Mouse (Mus musculus): ENCODE measurements at regions not wholly inside any gene's neighbourhood (a gene's known extent, or its start where the extent isn't known, plus 50 kb on each side); places are given as distances from the start of the nearest gene placed in this dataset.

GRCm38 (mm10) chr13:71074012-71074411 lies 232.4 kb upstream of the Adamts16 start:
- no peak overlapping the region for H3K4me2 ChIP-seq (ENCODE audit: low read depth, low read length)
- no peaks in the 10 kb centered on the region for H3K9me3 ChIP-seq (replicated peaks; ENCODE audit: control insufficient read depth, low read length)
- 71% methylated on average over 10 of the region's 10 CpGs for WGBS
- no peak overlapping the region for H3K4me3 ChIP-seq (ENCODE audit: low read depth, low read length)
- TF ChIP-seq EP300 (IDR thresholded peaks at IDR 0.05; ENCODE audit: low read depth): no peak
- TF ChIP-seq CTCF (IDR thresholded peaks at IDR 0.05; ENCODE audit: low read depth): no peak
- no peaks in the 10 kb centered on the region for H3K4me1 ChIP-seq (ENCODE audit: control insufficient read depth, insufficient read depth)
- H3K36me3 ChIP-seq (replicated peaks; ENCODE audit: control insufficient read depth, insufficient read depth, low read length): no peaks in the 10 kb centered on the region
- no peak overlapping the region for H3K27ac ChIP-seq (ENCODE audit: low read depth)
- ATAC-seq (ENCODE audit: insufficient read depth, low read depth): no peak
- no peak overlapping the region for H3K9ac ChIP-seq (replicated peaks; ENCODE audit: low read depth, low read length)
- no peak for DNase-seq (ENCODE audit: low spot score)
- no peaks in the 10 kb centered on the region for H3K27me3 ChIP-seq (ENCODE audit: control insufficient read depth, insufficient read depth, low read length)

DNA sequence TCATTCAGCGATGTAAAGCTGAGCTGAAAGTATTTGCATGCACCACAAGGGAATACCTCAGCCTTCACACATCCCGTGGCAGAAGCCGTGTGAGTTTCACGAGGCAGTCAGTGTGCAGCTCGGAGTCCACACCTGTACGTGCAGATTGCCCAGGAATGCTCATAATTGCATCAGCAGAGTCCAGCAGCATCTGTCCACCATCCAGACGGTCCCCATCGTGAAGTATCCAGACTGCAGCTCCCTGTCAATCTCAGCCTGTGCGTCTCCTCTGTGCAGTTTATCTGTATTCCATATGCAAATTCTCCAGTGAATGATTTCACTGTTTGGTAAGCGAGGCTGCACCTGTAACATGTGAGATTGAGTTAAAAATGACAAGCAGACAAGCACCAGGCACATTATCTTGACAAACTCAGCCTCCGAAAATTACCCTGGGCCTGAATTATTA lies 227.2 kb upstream of the Adamts16 start:
- no peak for ATAC-seq (ENCODE audit: insufficient read depth, low read depth)
- TF ChIP-seq CTCF (IDR thresholded peaks at IDR 0.05; ENCODE audit: low read depth): no peak
- TF ChIP-seq EP300 (IDR thresholded peaks at IDR 0.05; ENCODE audit: low read depth): no peak
- Histone ChIP-seq H3K4me3 (ENCODE audit: low read depth, low read length) (no peak overlapping the region), H3K4me1 (ENCODE audit: control insufficient read depth, insufficient read depth) (no peaks in the 10 kb centered on the region), H3K9me3 (replicated peaks; ENCODE audit: control insufficient read depth, low read length) (no peaks in the 10 kb centered on the region), H3K27ac (ENCODE audit: low read depth) (no peak overlapping the region), H3K27me3 (ENCODE audit: control insufficient read depth, insufficient read depth, low read length) (no peaks in the 10 kb centered on the region), H3K4me2 (ENCODE audit: low read depth, low read length) (no peak overlapping the region), H3K9ac (replicated peaks; ENCODE audit: low read depth, low read length) (no peak overlapping the region), H3K36me3 (replicated peaks; ENCODE audit: control insufficient read depth, insufficient read depth, low read length) (no peaks in the 10 kb centered on the region)
- DNase-seq (ENCODE audit: low spot score): no peak
- 53% methylated on average over 11 of the region's 11 CpGs for WGBS

DNA sequence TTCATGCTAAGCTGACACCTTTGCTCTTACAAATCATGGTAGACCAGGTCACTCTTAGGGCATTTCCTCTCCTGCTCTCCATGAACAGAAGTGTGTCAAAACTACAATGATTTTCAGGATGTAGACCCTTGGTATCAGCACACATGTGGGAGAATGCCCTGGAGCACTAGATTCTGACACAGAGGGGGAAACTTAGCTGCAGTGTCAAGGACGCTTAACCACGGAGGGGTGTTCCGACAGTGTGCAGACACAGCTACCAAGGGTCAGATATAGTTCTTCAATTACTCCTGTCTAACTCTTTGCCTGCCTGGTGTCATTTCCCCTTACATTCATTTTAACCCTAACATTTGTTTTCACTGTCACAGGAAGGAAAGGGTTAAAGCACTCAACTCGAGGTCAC lies 226.4 kb upstream of the Adamts16 start:
- ATAC-seq (ENCODE audit: insufficient read depth, low read depth) (no peak), DNase-seq (ENCODE audit: low spot score) (no peak)
- WGBS: 40% methylated on average over 4 of the region's 4 CpGs
- no peak overlapping the region for H3K4me3 ChIP-seq (ENCODE audit: low read depth, low read length)
- no peaks in the 10 kb centered on the region for H3K27me3 ChIP-seq (ENCODE audit: control insufficient read depth, insufficient read depth, low read length)
- no peaks in the 10 kb centered on the region for H3K36me3 ChIP-seq (replicated peaks; ENCODE audit: control insufficient read depth, insufficient read depth, low read length)
- H3K4me2 ChIP-seq (ENCODE audit: low read depth, low read length): no peak overlapping the region
- H3K27ac ChIP-seq (ENCODE audit: low read depth): no peak overlapping the region
- H3K9me3 ChIP-seq (replicated peaks; ENCODE audit: control insufficient read depth, low read length): no peaks in the 10 kb centered on the region
- H3K9ac ChIP-seq (replicated peaks; ENCODE audit: low read depth, low read length): no peak overlapping the region
- TF ChIP-seq CTCF (IDR thresholded peaks at IDR 0.05; ENCODE audit: low read depth): no peak
- no peak for TF ChIP-seq EP300 (IDR thresholded peaks at IDR 0.05; ENCODE audit: low read depth)
- H3K4me1 ChIP-seq (ENCODE audit: control insufficient read depth, insufficient read depth): no peaks in the 10 kb centered on the region

DNA sequence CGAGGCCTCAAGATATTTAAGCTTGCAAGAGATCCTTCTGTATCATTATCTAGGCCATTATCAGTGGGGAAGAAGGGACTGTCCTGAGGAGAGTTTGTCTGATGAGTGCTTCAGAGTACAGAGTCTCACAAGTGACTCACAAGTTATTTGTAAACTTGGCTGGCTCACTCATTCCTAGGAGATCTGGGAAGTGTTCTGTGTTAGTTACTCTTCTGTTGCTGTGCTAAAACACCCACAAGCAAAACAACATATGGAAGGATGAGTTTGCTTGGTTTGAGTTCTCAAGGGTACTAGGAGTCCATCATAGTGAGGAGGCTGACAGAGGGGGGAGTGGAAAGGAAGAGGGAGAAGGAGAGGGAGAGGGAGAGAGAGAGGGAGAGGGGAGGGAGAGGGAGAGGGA lies 224.0 kb upstream of the Adamts16 start:
- no peaks in the 10 kb centered on the region for H3K4me1 ChIP-seq (ENCODE audit: control insufficient read depth, insufficient read depth)
- WGBS: 44% methylated on average over 1 of the region's 1 CpGs
- H3K9ac ChIP-seq (replicated peaks; ENCODE audit: low read depth, low read length): no peak overlapping the region
- ATAC-seq (ENCODE audit: insufficient read depth, low read depth) (no peak), DNase-seq (ENCODE audit: low spot score) (no peak)
- H3K4me2 ChIP-seq (ENCODE audit: low read depth, low read length): no peak overlapping the region
- TF ChIP-seq CTCF (IDR thresholded peaks at IDR 0.05; ENCODE audit: low read depth): no peak
- no peak for TF ChIP-seq EP300 (IDR thresholded peaks at IDR 0.05; ENCODE audit: low read depth)
- no peaks in the 10 kb centered on the region for H3K9me3 ChIP-seq (replicated peaks; ENCODE audit: control insufficient read depth, low read length)
- H3K4me3 ChIP-seq (ENCODE audit: low read depth, low read length): no peak overlapping the region
- H3K27ac ChIP-seq (ENCODE audit: low read depth): no peak overlapping the region
- no peaks in the 10 kb centered on the region for H3K36me3 ChIP-seq (replicated peaks; ENCODE audit: control insufficient read depth, insufficient read depth, low read length)
- H3K27me3 ChIP-seq (ENCODE audit: control insufficient read depth, insufficient read depth, low read length): no peaks in the 10 kb centered on the region

- TF ChIP-seq EP300 (IDR thresholded peaks at IDR 0.05; ENCODE audit: low read depth) (no peak), CTCF (IDR thresholded peaks at IDR 0.05; ENCODE audit: low read depth) (no peak)
- H3K36me3 ChIP-seq (replicated peaks; ENCODE audit: control insufficient read depth, insufficient read depth, low read length): no peaks in the 10 kb centered on the region
- H3K9ac ChIP-seq (replicated peaks; ENCODE audit: low read depth, low read length): no peak overlapping the region
- no peaks in the 10 kb centered on the region for H3K9me3 ChIP-seq (replicated peaks; ENCODE audit: control insufficient read depth, low read length)
- DNase-seq (ENCODE audit: low spot score) (no peak), ATAC-seq (ENCODE audit: insufficient read depth, low read depth) (no peak)
- H3K27me3 ChIP-seq (ENCODE audit: control insufficient read depth, insufficient read depth, low read length): no peaks in the 10 kb centered on the region
- WGBS: 71% methylated on average over 8 of the region's 8 CpGs
- no peak overlapping the region for H3K4me2 ChIP-seq (ENCODE audit: low read depth, low read length)
- H3K4me3 ChIP-seq (ENCODE audit: low read depth, low read length): no peak overlapping the region
- H3K27ac ChIP-seq (ENCODE audit: low read depth): no peak overlapping the region
- no peaks in the 10 kb centered on the region for H3K4me1 ChIP-seq (ENCODE audit: control insufficient read depth, insufficient read depth)
Measured at GRCm38 (mm10) chr13:71064590-71065307, 223.1 kb upstream of the Adamts16 start.
